Mouse (Mus musculus): ENCODE measurements around the gene Naa80.
A peak's percentile ranks its signal among the peaks of the same experiment; 100 is the strongest.
"Not testable (repeated sequence)": the region's sequence is repeated elsewhere in the genome, so short reads cannot be mapped to it uniquely, and the experiment has no call there.

Gene Naa80

DNA sequence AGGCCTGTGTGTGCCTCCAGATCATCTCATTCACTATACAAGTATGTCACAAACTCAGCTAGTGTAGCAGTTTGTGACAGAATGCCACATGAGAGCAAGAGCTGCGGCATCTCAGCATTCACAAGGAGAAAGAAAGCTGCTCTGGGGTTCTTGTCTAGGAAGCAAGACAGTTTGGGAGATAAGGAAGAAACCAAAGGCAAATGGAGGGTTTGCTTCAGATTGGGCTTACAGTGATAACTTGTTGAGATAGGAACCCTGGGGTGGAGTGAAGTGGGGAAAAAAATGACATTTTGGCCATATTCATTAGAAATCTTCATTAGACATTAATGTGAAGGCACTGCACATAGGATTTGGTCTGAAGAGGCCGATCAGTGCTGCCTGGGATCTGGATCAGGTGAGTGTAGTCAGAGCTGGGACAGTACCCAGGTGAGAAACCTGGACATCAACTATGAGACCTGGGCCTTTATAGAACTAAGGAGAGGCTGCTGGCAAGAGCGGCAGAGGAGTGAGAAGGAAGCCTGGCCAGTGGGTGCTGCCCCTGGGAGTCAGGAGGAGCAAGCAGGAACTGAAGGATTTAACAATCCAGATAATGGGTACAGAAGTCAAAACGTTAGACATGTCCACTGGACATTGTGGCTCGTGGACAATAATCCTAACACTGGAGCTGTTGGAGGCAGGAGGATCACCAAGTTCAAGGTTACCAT is 25.8 kb upstream of the Naa80 start:
- H3K4me3 ChIP-seq (replicated peaks; ENCODE audit: low read length): peak overlapping the region; percentile 87
- peaks cover 58% of the 10 kb centered on the region for H3K27me3 ChIP-seq (ENCODE audit: insufficient read depth, low read length)
- TF ChIP-seq NANOG (IDR thresholded peaks at IDR 0.05; ENCODE audit: borderline replicate concordance, low read length) (no peak), POU5F1 (IDR thresholded peaks at IDR 0.05; ENCODE audit: borderline replicate concordance, low read length) (no peak), CTCF (conservative IDR thresholded peaks at IDR 0.05; ENCODE audit: low read length) (no peak)
- H3K36me3 ChIP-seq (ENCODE audit: insufficient read depth, low read length): peaks cover 15% of the 10 kb centered on the region
- H3K9me3 ChIP-seq (ENCODE audit: low read length): no peaks in the 10 kb centered on the region
- peaks cover 77% of the 10 kb centered on the region for H3K4me1 ChIP-seq (replicated peaks; ENCODE audit: low read depth, low read length)

DNA sequence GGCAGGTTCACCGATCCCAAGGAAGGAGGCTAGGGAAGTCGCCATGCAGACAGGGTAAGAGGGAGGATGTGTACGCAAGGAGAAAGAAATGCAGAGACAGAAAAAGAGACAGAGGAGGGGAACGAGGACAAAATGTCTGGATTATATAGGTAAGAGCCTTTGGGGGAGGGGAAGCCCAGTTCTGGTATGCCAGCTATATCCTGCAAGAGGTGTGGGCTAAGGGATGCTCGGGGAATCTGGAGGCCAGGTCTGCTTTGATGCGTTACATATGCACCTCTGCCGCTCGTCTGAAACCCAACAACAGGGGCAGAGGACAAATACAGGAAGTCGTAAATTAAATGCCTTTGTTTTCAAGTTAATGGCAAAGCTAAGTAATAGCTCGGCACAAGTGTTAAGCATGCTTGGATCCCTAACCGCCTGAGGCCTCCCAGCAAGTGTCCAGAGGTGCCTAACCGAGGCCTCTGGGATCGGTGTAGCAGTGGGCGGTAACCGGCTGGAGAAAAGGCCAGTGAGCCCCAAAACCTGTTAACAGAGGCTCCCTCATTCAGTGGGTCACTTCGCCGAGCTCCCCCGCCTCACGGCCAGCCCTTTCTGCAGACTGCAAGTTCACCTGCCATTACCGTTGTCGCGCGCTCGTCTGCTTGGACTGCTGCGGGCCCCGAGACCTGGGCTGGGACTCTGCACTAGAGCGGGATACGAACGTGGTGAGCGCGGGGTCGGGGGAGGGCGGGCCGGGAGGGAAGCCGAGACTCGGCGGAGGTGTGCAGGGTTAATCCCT is 25.0 kb upstream of the Naa80 start:
- Histone ChIP-seq H3K4me1 (replicated peaks; ENCODE audit: low read depth, low read length) (peaks cover 75% of the 10 kb centered on the region), H3K27me3 (ENCODE audit: insufficient read depth, low read length) (peaks cover 49% of the 10 kb centered on the region), H3K4me3 (replicated peaks; ENCODE audit: low read length) (peak overlapping the region; percentile 87), H3K9me3 (ENCODE audit: low read length) (no peaks in the 10 kb centered on the region), H3K36me3 (ENCODE audit: insufficient read depth, low read length) (peaks cover 24% of the 10 kb centered on the region)
- TF ChIP-seq NANOG (IDR thresholded peaks at IDR 0.05; ENCODE audit: borderline replicate concordance, low read length): no peak
- TF ChIP-seq POU5F1 (IDR thresholded peaks at IDR 0.05; ENCODE audit: borderline replicate concordance, low read length): no peak
- no peak for TF ChIP-seq CTCF (conservative IDR thresholded peaks at IDR 0.05; ENCODE audit: low read length)

DNA sequence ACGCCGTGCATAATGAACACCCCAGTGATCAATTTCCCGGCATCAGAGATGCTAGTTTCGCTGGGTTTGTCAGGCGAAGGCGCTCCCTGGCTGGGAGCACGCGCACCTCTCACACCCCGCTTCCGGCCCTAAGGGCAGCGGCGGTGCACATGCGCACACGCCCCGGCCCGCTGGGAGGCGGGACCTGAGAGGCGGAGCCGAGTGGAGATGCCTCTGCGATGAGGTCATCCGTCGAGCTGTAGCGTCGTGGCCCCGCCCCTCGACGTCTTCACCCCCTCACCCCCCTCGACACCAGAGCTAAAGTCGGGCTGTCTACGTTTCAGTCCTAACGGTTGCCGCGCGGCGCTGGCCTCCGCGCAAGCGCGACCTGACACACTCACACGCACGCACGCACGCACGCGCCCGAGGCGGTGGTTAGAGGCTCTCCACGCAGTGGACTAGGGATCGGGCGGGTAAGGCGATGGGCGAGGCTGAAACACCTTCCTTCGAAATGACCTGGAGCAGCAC is 24.3 kb upstream of the Naa80 start:
- no peak for TF ChIP-seq POU5F1 (IDR thresholded peaks at IDR 0.05; ENCODE audit: borderline replicate concordance, low read length)
- TF ChIP-seq CTCF (conservative IDR thresholded peaks at IDR 0.05; ENCODE audit: low read length): no peak
- TF ChIP-seq NANOG (IDR thresholded peaks at IDR 0.05; ENCODE audit: borderline replicate concordance, low read length): no peak
- Histone ChIP-seq H3K36me3 (ENCODE audit: insufficient read depth, low read length) (peaks cover 31% of the 10 kb centered on the region), H3K4me1 (replicated peaks; ENCODE audit: low read depth, low read length) (peaks cover 69% of the 10 kb centered on the region), H3K4me3 (replicated peaks; ENCODE audit: low read length) (peak overlapping the region; percentile 87), H3K9me3 (ENCODE audit: low read length) (no peaks in the 10 kb centered on the region), H3K27me3 (ENCODE audit: insufficient read depth, low read length) (peaks cover 43% of the 10 kb centered on the region)

DNA sequence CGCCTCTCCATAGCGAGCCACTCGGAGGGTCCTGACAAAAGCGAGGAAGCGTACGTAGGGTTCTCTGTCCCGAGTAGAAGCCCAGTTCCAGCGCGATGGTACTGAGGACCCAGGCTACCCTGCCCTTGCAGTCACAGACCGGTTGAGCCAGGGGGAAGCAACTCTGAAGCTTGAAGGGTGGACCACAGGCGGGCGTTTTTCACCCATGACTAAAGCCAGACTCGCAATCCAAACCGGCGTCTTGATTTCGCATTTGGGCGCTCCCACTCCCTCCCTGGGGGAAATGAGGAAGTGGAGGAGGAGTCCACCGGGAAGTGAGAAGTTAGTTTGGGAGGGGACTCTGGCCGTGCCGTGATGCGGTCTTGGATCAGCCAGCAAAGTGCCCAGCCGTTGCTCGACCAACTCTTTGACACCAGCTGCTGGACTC is 23.6 kb upstream of the Naa80 start:
- Histone ChIP-seq H3K36me3 (ENCODE audit: insufficient read depth, low read length) (peaks cover 37% of the 10 kb centered on the region), H3K4me3 (replicated peaks; ENCODE audit: low read length) (peak overlapping the region; percentile 87), H3K4me1 (replicated peaks; ENCODE audit: low read depth, low read length) (peaks cover 62% of the 10 kb centered on the region), H3K27me3 (ENCODE audit: insufficient read depth, low read length) (peaks cover 36% of the 10 kb centered on the region), H3K9me3 (ENCODE audit: low read length) (no peaks in the 10 kb centered on the region)
- TF ChIP-seq POU5F1 (IDR thresholded peaks at IDR 0.05; ENCODE audit: borderline replicate concordance, low read length) (no peak), NANOG (IDR thresholded peaks at IDR 0.05; ENCODE audit: borderline replicate concordance, low read length) (no peak), CTCF (conservative IDR thresholded peaks at IDR 0.05; ENCODE audit: low read length) (no peak)

DNA sequence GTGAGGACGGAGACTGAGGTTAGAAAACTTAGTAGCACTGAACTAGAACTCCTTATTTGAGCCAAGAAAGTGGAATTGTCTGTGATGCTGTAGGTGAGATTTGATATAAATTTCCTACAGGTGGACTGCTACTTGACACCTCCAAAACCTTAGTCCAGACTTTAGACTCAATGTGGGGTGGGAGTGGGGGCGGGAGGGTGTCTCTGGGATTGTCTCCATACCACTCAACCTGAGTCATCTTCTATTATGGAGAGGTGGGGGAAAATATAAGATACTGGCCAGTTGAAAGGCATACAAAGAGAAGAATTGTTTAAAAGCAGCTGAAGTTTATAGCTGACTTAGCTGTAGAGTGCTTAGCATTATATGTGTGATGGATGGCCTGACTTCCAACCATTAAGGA is 23.0 kb upstream of the Naa80 start:
- TF ChIP-seq POU5F1 (IDR thresholded peaks at IDR 0.05; ENCODE audit: borderline replicate concordance, low read length): no peak
- TF ChIP-seq NANOG (IDR thresholded peaks at IDR 0.05; ENCODE audit: borderline replicate concordance, low read length): no peak
- no peak for TF ChIP-seq CTCF (conservative IDR thresholded peaks at IDR 0.05; ENCODE audit: low read length)

DNA sequence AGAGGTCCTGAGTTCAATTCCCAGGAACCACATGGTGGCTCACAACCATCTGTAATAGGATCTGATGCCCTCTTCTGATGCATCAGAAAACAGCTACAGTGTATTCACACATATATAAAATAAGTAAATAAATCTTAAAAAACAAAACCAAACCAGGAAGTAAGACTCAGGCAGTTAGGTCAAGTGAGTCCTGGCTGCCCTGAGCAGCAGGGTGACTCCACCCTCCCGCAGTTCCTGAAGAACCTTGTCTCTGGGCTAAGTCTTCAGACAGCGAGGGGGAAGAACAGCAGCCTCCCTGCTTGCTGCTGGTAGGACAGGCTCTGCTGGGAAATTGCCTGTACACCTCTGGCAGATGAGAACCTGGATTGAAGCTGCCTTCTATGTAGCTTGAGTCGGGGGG is 22.3 kb upstream of the Naa80 start:
- TF ChIP-seq NANOG (IDR thresholded peaks at IDR 0.05; ENCODE audit: borderline replicate concordance, low read length) (no peak), CTCF (conservative IDR thresholded peaks at IDR 0.05; ENCODE audit: low read length) (no peak), POU5F1 (IDR thresholded peaks at IDR 0.05; ENCODE audit: borderline replicate concordance, low read length) (no peak)
- Histone ChIP-seq H3K9me3 (ENCODE audit: low read length) (no peaks in the 10 kb centered on the region), H3K27me3 (ENCODE audit: insufficient read depth, low read length) (peaks cover 23% of the 10 kb centered on the region), H3K4me1 (replicated peaks; ENCODE audit: low read depth, low read length) (peaks cover 53% of the 10 kb centered on the region), H3K36me3 (ENCODE audit: insufficient read depth, low read length) (peaks cover 51% of the 10 kb centered on the region), H3K4me3 (replicated peaks; ENCODE audit: low read length) (no peak overlapping the region)

More for the DNA sequence above, 23.0 kb upstream of the Naa80 start:
- H3K27me3 ChIP-seq (ENCODE audit: insufficient read depth, low read length): peaks cover 30% of the 10 kb centered on the region
- peaks cover 44% of the 10 kb centered on the region for H3K36me3 ChIP-seq (ENCODE audit: insufficient read depth, low read length)
- H3K4me1 ChIP-seq (replicated peaks; ENCODE audit: low read depth, low read length): peaks cover 56% of the 10 kb centered on the region
- H3K9me3 ChIP-seq (ENCODE audit: low read length): no peaks in the 10 kb centered on the region
- H3K4me3 ChIP-seq (replicated peaks; ENCODE audit: low read length): peak overlapping the region; percentile 87

DNA sequence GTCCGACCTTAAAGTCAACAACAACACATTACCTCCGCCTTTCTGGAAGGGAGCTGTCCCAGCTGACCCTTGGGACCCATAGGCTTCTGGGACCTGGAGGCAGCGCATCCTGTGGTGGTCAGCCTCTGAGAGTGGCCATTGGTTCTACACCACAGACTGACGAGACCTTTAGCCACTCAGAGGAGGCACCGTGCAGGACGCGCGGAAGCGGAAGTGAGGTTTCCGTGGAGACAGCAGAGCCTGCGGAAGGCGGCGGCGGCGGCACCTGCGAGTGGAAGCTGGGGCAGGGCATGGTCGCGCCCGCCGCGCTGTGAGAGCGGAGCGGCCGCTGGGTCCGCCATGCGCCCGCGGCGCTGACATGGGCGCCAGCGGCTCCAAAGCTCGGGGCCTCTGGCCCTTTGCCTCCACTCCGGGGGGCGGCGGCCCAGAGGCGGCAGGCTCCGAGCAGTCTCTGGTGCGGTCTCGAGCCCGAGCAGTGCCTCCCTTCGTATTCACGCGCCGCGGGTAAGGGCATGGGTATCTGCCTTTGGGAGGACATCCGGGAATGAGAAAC is 15.6 kb upstream of the Naa80 start, which contains the start of gene Tusc2:
Gene Tusc2 (plus strand): TSS at position 227 of the 553 bp plus-strand sequence.
- TF ChIP-seq CTCF (conservative IDR thresholded peaks at IDR 0.05; ENCODE audit: low read length) (no peak), NANOG (IDR thresholded peaks at IDR 0.05; ENCODE audit: borderline replicate concordance, low read length) (no peak), POU5F1 (IDR thresholded peaks at IDR 0.05; ENCODE audit: borderline replicate concordance, low read length) (no peak)
- peaks cover 59% of the 10 kb centered on the region for H3K36me3 ChIP-seq (ENCODE audit: insufficient read depth, low read length)

DNA sequence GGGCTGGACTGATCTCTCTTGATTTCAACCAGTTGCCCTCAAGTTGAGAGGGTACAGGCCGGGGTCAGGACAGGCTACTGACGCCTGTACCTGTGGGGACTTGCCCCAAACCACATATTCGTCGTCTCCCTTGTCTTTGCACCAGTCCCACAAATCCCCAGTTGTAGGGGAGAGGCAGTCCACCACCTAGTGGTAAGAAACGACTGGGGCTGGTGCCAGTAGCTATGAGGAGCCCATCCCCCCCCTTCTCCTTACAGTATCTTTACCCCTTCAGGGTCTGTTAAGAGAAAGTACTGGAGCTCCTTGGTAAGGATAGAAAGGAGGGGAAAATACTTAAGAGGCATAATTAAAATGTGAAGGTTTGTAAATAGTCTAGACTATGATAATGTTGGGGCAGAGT is 13.1 kb upstream of the Naa80 start:
- peaks cover 35% of the 10 kb centered on the region for H3K36me3 ChIP-seq (ENCODE audit: insufficient read depth, low read length)
- not testable (repeated sequence) for H3K9me3 ChIP-seq (ENCODE audit: low read length)
- peaks cover 21% of the 10 kb centered on the region for H3K27me3 ChIP-seq (ENCODE audit: insufficient read depth, low read length)
- H3K4me1 ChIP-seq (replicated peaks; ENCODE audit: low read depth, low read length): peaks cover 72% of the 10 kb centered on the region
- H3K4me3 ChIP-seq (replicated peaks; ENCODE audit: low read length): peak overlapping the region; percentile 17; the same call in 1 of the 2 replicates

More for the DNA sequence above, 15.6 kb upstream of the Naa80 start, which contains the start of gene Tusc2:
- Histone ChIP-seq H3K4me1 (replicated peaks; ENCODE audit: low read depth, low read length) (peaks cover 57% of the 10 kb centered on the region), H3K9me3 (ENCODE audit: low read length) (no peaks in the 10 kb centered on the region), H3K4me3 (replicated peaks; ENCODE audit: low read length) (peak within 1 kb of the TSS; percentile 96), H3K27me3 (ENCODE audit: insufficient read depth, low read length) (peaks cover 10% of the 10 kb centered on the region; the same call in 1 of the 2 replicates)
